Mouse (Mus musculus) small intestine, adult 2 months (tissue): ENCODE measurements around the gene Gm11037.

Experiments
- CTCF ChIP-seq: fragments of 200-500 bp; IDR thresholded peaks from 2 replicates; pipeline ENCODE4 v1.5.1; 2012; ENCODE audit warnings: low read depth, mild to moderate bottlenecking, control low read depth, inconsistent platforms, low read length, moderate library complexity, mixed read lengths; ENCODE audit not compliant: insufficient replicate concordance, insufficient read length; ENCODE audit errors: extremely low read depth
- POLR2A ChIP-seq: fragments of 200-500 bp; IDR thresholded peaks from 2 replicates; pipeline ENCODE4 v1.6.1; 2012; ENCODE audit warnings: low read depth, mild to moderate bottlenecking, control low read depth, inconsistent platforms, low read length, moderate library complexity

- TF ChIP-seq CTCF (no peak), POLR2A (no peak)
Observed at GRCm38 (mm10) chr2:131134381-131134780, 1.1 kb downstream of the Gm11037 start.
